Mouse (Mus musculus): ENCODE measurements around the gene Cds1. TPM values are rescaled to one million over a fixed set of nuclear protein-coding genes. Genes with fewer than 3 reads are reported as not detected.

Cds1 gene
- polyA plus RNA-seq, 1 experiment from 2014 or later: 14.5 TPM

GRCm38 (mm10) chr5:101753680-101754079 lies 11.2 kb upstream of the Cds1 start:
- no peak overlapping the region for H3K27ac ChIP-seq
- WGBS: 74% methylated on average over 1 of the region's 1 CpGs
- no peak overlapping the region for H3K4me2 ChIP-seq
- H3K36me3 ChIP-seq: no peaks in the 10 kb centered on the region
- H3K27me3 ChIP-seq: no peaks in the 10 kb centered on the region
- no peak for ATAC-seq (ENCODE audit: insufficient number of reproducible peaks, low FRiP score, low TSS enrichment, low read depth)
- no peaks in the 10 kb centered on the region for H3K4me1 ChIP-seq
- H3K9me3 ChIP-seq: no peaks in the 10 kb centered on the region
- no peak overlapping the region for H3K4me3 ChIP-seq
- no peak overlapping the region for H3K9ac ChIP-seq

- no peaks in the 10 kb centered on the region for H3K36me3 ChIP-seq
- H3K4me1 ChIP-seq: no peaks in the 10 kb centered on the region
- H3K4me2 ChIP-seq: no peak overlapping the region
- H3K9me3 ChIP-seq: no peaks in the 10 kb centered on the region
- no peak overlapping the region for H3K4me3 ChIP-seq
- no peak overlapping the region for H3K9ac ChIP-seq
- H3K27ac ChIP-seq: no peak overlapping the region
- ATAC-seq (ENCODE audit: insufficient number of reproducible peaks, low FRiP score, low TSS enrichment, low read depth): no peak
- no peaks in the 10 kb centered on the region for H3K27me3 ChIP-seq
Measured at GRCm38 (mm10) chr5:101757669-101758068, 7.3 kb upstream of the Cds1 start.

GRCm38 (mm10) chr5:101761685-101762084 lies 3.2 kb upstream of the Cds1 start:
- H3K4me2 ChIP-seq: no peak overlapping the region
- H3K9me3 ChIP-seq: no peaks in the 10 kb centered on the region
- no peak for ATAC-seq (ENCODE audit: insufficient number of reproducible peaks, low FRiP score, low TSS enrichment, low read depth)
- H3K27me3 ChIP-seq: peaks cover 32% of the 10 kb centered on the region
- peaks cover 19% of the 10 kb centered on the region for H3K4me1 ChIP-seq
- H3K27ac ChIP-seq: no peak overlapping the region
- H3K9ac ChIP-seq: no peak overlapping the region
- no peaks in the 10 kb centered on the region for H3K36me3 ChIP-seq
- no peak overlapping the region for H3K4me3 ChIP-seq
- WGBS: 68% methylated on average over 4 of the region's 4 CpGs

GRCm38 (mm10) chr5:101763571-101763970 lies 1.4 kb upstream of the Cds1 start:
- Histone ChIP-seq H3K4me1 (peaks cover 19% of the 10 kb centered on the region), H3K4me3 (no peak overlapping the region), H3K27me3 (peaks cover 50% of the 10 kb centered on the region), H3K9ac (no peak overlapping the region), H3K4me2 (no peak overlapping the region), H3K36me3 (no peaks in the 10 kb centered on the region), H3K9me3 (no peaks in the 10 kb centered on the region), H3K27ac (no peak overlapping the region)
- 17% methylated on average over 2 of the region's 2 CpGs for WGBS
- ATAC-seq (ENCODE audit: insufficient number of reproducible peaks, low FRiP score, low TSS enrichment, low read depth): no peak

GRCm38 (mm10) chr5:101765390-101765901 lies 516 bp downstream of the Cds1 start:
- Histone ChIP-seq H3K4me1 (peaks cover 19% of the 10 kb centered on the region), H3K27ac (peak overlapping the region; percentile 67), H3K4me3 (peak overlapping the region; percentile 73), H3K9ac (peak overlapping the region; percentile 45), H3K9me3 (no peaks in the 10 kb centered on the region), H3K36me3 (no peaks in the 10 kb centered on the region), H3K4me2 (peak overlapping the region; percentile 100), H3K27me3 (peaks cover 61% of the 10 kb centered on the region)
- no peak for ATAC-seq (ENCODE audit: insufficient number of reproducible peaks, low FRiP score, low TSS enrichment, low read depth)
- WGBS: 1% methylated on average over 40 of the region's 45 CpGs

GRCm38 (mm10) chr5:101766248-101766647 lies 1.3 kb downstream of the Cds1 start:
- Histone ChIP-seq H3K4me1 (peaks cover 19% of the 10 kb centered on the region), H3K27me3 (peaks cover 61% of the 10 kb centered on the region), H3K4me2 (peak overlapping the region; percentile 100), H3K27ac (0 out of 2 replicates have a peak overlapping the region, but pooled peaks have one; percentile 22), H3K4me3 (peak overlapping the region; percentile 73), H3K9me3 (no peaks in the 10 kb centered on the region), H3K9ac (no peak overlapping the region), H3K36me3 (no peaks in the 10 kb centered on the region)
- 22% methylated on average over 6 of the region's 6 CpGs for WGBS
- no peak for ATAC-seq (ENCODE audit: insufficient number of reproducible peaks, low FRiP score, low TSS enrichment, low read depth)

- Histone ChIP-seq H3K4me2 (peak overlapping the region; percentile 100; the same call in 1 of the 2 replicates), H3K27ac (no peak overlapping the region), H3K4me1 (peaks cover 19% of the 10 kb centered on the region), H3K9ac (no peak overlapping the region), H3K36me3 (no peaks in the 10 kb centered on the region), H3K4me3 (no peak overlapping the region; the same call in 1 of the 2 replicates), H3K27me3 (peaks cover 61% of the 10 kb centered on the region), H3K9me3 (no peaks in the 10 kb centered on the region)
- no peak for ATAC-seq (ENCODE audit: insufficient number of reproducible peaks, low FRiP score, low TSS enrichment, low read depth)
- 51% methylated on average over 5 of the region's 5 CpGs for WGBS
Measured at GRCm38 (mm10) chr5:101767086-101767485, 2.2 kb downstream of the Cds1 start.

GRCm38 (mm10) chr5:101767486-101767885 lies 2.6 kb downstream of the Cds1 start:
- no peaks in the 10 kb centered on the region for H3K9me3 ChIP-seq
- H3K4me1 ChIP-seq: peaks cover 19% of the 10 kb centered on the region

GRCm38 (mm10) chr5:101768558-101768957 lies 3.6 kb downstream of the Cds1 start:
- WGBS: 78% methylated on average over 7 of the region's 7 CpGs
- ATAC-seq (ENCODE audit: insufficient number of reproducible peaks, low FRiP score, low TSS enrichment, low read depth): no peak
- no peak overlapping the region for H3K27ac ChIP-seq
- H3K9me3 ChIP-seq: no peaks in the 10 kb centered on the region
- H3K27me3 ChIP-seq: peaks cover 53% of the 10 kb centered on the region
- H3K4me2 ChIP-seq: no peak overlapping the region
- no peak overlapping the region for H3K9ac ChIP-seq
- H3K4me1 ChIP-seq: peaks cover 19% of the 10 kb centered on the region
- H3K36me3 ChIP-seq: no peaks in the 10 kb centered on the region
- H3K4me3 ChIP-seq: no peak overlapping the region

More at GRCm38 (mm10) chr5:101767486-101767885, 2.6 kb downstream of the Cds1 start:
- H3K27ac ChIP-seq: no peak overlapping the region
- no peak overlapping the region for H3K4me3 ChIP-seq
- WGBS: 79% methylated on average over 6 of the region's 6 CpGs
- no peak for ATAC-seq (ENCODE audit: insufficient number of reproducible peaks, low FRiP score, low TSS enrichment, low read depth)
- H3K27me3 ChIP-seq: peaks cover 61% of the 10 kb centered on the region
- H3K36me3 ChIP-seq: no peaks in the 10 kb centered on the region
- H3K9ac ChIP-seq: no peak overlapping the region
- H3K4me2 ChIP-seq: no peak overlapping the region

- 52% methylated on average over 9 of the region's 9 CpGs for WGBS
- H3K4me1 ChIP-seq: no peaks in the 10 kb centered on the region
- H3K36me3 ChIP-seq: no peaks in the 10 kb centered on the region
- ATAC-seq (ENCODE audit: insufficient number of reproducible peaks, low FRiP score, low TSS enrichment, low read depth): no peak
- no peak overlapping the region for H3K9ac ChIP-seq
- H3K4me3 ChIP-seq: no peak overlapping the region
- no peak overlapping the region for H3K4me2 ChIP-seq
- H3K9me3 ChIP-seq: no peaks in the 10 kb centered on the region
- peaks cover 21% of the 10 kb centered on the region for H3K27me3 ChIP-seq
- no peak overlapping the region for H3K27ac ChIP-seq
Measured at GRCm38 (mm10) chr5:101772621-101773020, 7.7 kb downstream of the Cds1 start.

- Histone ChIP-seq H3K9ac (no peak overlapping the region), H3K9me3 (no peaks in the 10 kb centered on the region), H3K27ac (no peak overlapping the region), H3K4me3 (no peak overlapping the region), H3K27me3 (no peaks in the 10 kb centered on the region), H3K4me1 (0 out of 2 replicates have a peak, but pooled peaks cover 4% of the 10 kb centered on the region), H3K36me3 (no peaks in the 10 kb centered on the region), H3K4me2 (no peak overlapping the region)
- ATAC-seq (ENCODE audit: insufficient number of reproducible peaks, low FRiP score, low TSS enrichment, low read depth): no peak
- WGBS: 88% methylated on average over 8 of the region's 8 CpGs
Measured at GRCm38 (mm10) chr5:101775262-101775661, 10.3 kb downstream of the Cds1 start.

- Histone ChIP-seq H3K4me3 (no peak overlapping the region), H3K4me2 (no peak overlapping the region), H3K27ac (no peak overlapping the region), H3K27me3 (no peaks in the 10 kb centered on the region), H3K9ac (no peak overlapping the region), H3K36me3 (no peaks in the 10 kb centered on the region), H3K4me1 (0 out of 2 replicates have a peak, but pooled peaks cover 4% of the 10 kb centered on the region), H3K9me3 (no peaks in the 10 kb centered on the region)
- ATAC-seq (ENCODE audit: insufficient number of reproducible peaks, low FRiP score, low TSS enrichment, low read depth): no peak
- WGBS: 83% methylated on average over 8 of the region's 8 CpGs
Measured at GRCm38 (mm10) chr5:101776528-101776927, 11.6 kb downstream of the Cds1 start.

Measured in limb, embryonic 15.5 days (tissue).